Mouse (Mus musculus) heart, adult 2 months (tissue): Measurements from ENCODE around the gene Gstm5. TPM values are rescaled to one million over a fixed set of nuclear protein-coding genes. Genes with fewer than 3 reads are reported as not detected.
"Not testable (repeated sequence)": the region's sequence is repeated elsewhere in the genome, so short reads cannot be mapped to it uniquely, and the experiment has no call there.

Experiments used
- DNase-seq, 2 experiments: peaks; one replicate each; pipeline ENCODE4 v3.0.0; 2021
- H3K27ac ChIP-seq: fragments of 200-600 bp; 2 replicates; pipeline ENCODE4 v1.8.1; 2022
- H3K27me3 ChIP-seq: fragments of 200-500 bp; 2 replicates; pipeline ENCODE4 v1.6.1; 2012; ENCODE audit warnings: mild to moderate bottlenecking, low read length, inconsistent platforms, mixed read lengths; ENCODE audit not compliant: control insufficient read depth, insufficient read depth
- H3K36me3 ChIP-seq: fragments of 200-500 bp; 2 replicates; pipeline ENCODE4 v1.6.1; 2012; ENCODE audit warnings: low read length, inconsistent platforms; ENCODE audit not compliant: control insufficient read depth, insufficient read depth
- H3K4me1 ChIP-seq: fragments of 200-500 bp; 2 replicates; pipeline ENCODE4 v1.6.1; 2011; ENCODE audit warnings: low read length; ENCODE audit not compliant: control insufficient read depth, insufficient read depth
- H3K4me3 ChIP-seq: fragments of 200-600 bp; 2 replicates; pipeline ENCODE4 v1.8.1; 2022
- H3K79me2 ChIP-seq: fragments of 200-500 bp; replicated peaks from 2 replicates; pipeline ENCODE4 v1.6.1; 2012; ENCODE audit warnings: mild to moderate bottlenecking, inconsistent platforms, low read length, moderate library complexity, mixed read lengths; ENCODE audit not compliant: control insufficient read depth, insufficient read depth
- H3K9ac ChIP-seq: fragments of 200-500 bp; 2 replicates; pipeline ENCODE4 v1.6.1; 2012; ENCODE audit warnings: low read depth, mild to moderate bottlenecking, control low read depth, inconsistent platforms, low read length, mixed read lengths
- CTCF ChIP-seq: fragments of 200-600 bp; IDR thresholded peaks from 2 replicates; pipeline ENCODE4 v1.8.1; 2022; ENCODE audit warnings: antibody characterized with exemption, mild to moderate bottlenecking, moderate library complexity
- EP300 ChIP-seq: fragments of 200-500 bp; IDR thresholded peaks from 2 replicates; pipeline ENCODE4 v1.6.1; 2011; ENCODE audit warnings: low read depth, low read length, control low read depth; ENCODE audit not compliant: insufficient read depth
- POLR2A ChIP-seq: fragments of 200-500 bp; IDR thresholded peaks from 2 replicates; pipeline ENCODE4 v1.6.1; 2011; ENCODE audit warnings: mild to moderate bottlenecking, low read depth, low read length, control low read depth; ENCODE audit not compliant: insufficient read depth
- WGBS: fragments of 180-500 bp; shearing (Covaris S2); methylation state at CpG from one replicate; pipeline ENCODE4 v1.1.7; 2018; 5-methylcytosine and 5-hydroxymethylcytosine counted together
- intact Hi-C: fragments of 180-260 bp; cut with DNase I; formaldehyde crosslinking; loops from one replicate; pipeline ENCODE4 v1.15.1; 2025
- polyA plus RNA-seq: library from polyadenylated mRNA; depleted of rRNA; stranded (reverse); fragments of >200 nt; gene quantifications from 2 replicates; pipeline ENCODE4 v1.2.3, GENCODE M21; 2012
- total RNA-seq, 2 experiments: library from RNA; stranded (reverse); gene quantifications; 2 replicates each; pipeline ENCODE4 v1.2.3; 2021

Gstm5 gene
- total and polyA plus RNA-seq, 3 experiments, result 45.7 to 59.5 (median 53.4) TPM

- Histone ChIP-seq H3K36me3 (no peaks in the 10 kb centered on the region), H3K27me3 (no peaks in the 10 kb centered on the region), H3K9ac (no peak overlapping the region), H3K79me2 (no peaks in the 10 kb centered on the region), H3K27ac (peak overlapping the region; percentile 43), H3K4me3 (no peak overlapping the region), H3K4me1 (peaks cover 4% of the 10 kb centered on the region)
- DNase-seq, result peak in 1 of 2 experiments; percentile 38
- no peak for TF ChIP-seq EP300
- TF ChIP-seq CTCF, result no peak
- no peak for TF ChIP-seq POLR2A
- intact Hi-C loops, result no loop called here
- 55% methylated on average over 12 of the region's 12 CpGs for WGBS
These were observed 17.6 kb upstream of the Gstm5 start for GRCm38 (mm10) chr3:107877747-107878736.

DNA sequence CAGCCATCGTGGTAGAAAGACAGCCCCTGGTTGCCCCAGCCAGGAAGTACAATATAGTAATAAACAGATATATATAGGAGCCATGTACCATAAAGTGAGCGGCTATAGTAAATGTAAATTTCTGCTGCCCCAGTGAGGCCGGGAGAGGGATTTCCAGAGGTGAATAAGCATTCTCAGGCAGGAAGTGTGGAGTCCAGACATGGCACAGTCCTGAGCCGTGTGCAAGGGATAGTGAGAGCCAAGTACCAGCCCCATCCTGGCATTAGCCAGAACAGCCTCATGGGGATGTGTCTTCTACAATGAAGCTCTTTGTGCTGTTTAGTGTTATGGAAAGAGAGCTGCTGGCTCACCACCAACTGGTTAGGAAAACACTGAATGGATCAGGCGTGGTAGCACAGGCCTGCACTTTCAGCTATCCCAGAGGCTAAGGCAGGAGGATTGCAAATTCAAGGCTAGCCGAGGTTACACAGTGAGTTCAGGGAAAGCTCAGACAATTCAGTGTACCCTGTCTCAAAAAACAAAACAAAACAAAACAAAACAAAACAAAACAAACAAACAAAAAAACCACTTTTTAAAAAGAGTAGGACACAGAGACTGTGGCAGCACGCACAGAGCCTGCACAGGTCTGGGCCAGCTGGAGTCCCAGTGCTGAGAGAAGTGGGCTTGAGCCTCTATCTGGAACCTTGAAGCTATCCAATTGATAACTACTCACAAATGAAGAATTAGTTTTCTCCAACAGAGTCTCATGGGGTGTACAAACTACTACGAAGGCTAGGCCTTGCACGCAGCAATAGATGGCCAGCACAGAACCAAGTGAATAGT, 7.7 kb upstream of the Gstm5 start:
- intact Hi-C loops, result no loop called here
- Histone ChIP-seq H3K4me3 (no peak overlapping the region), H3K36me3 (no peaks in the 10 kb centered on the region), H3K27me3 (no peaks in the 10 kb centered on the region), H3K4me1 (no peaks in the 10 kb centered on the region; the same call in 1 of the 2 replicates), H3K27ac (no peak overlapping the region; the same call in none of the 2 replicates), H3K79me2 (no peaks in the 10 kb centered on the region), H3K9ac (no peak overlapping the region)
- 67% methylated on average over 9 of the region's 9 CpGs for WGBS
- TF ChIP-seq CTCF (no peak), POLR2A (no peak), EP300 (0 out of 2 replicates have a peak, but pooled peaks have one; percentile 17)
- DNase-seq, result peak in 1 of 2 experiments; percentile 27

GRCm38 (mm10) chr3:107889236-107889635, 6.4 kb upstream of the Gstm5 start:
- H3K4me1 ChIP-seq, H3K79me2 ChIP-seq, H3K4me3 ChIP-seq, DNase-seq, intact Hi-C loops, H3K9ac ChIP-seq, H3K36me3 ChIP-seq, H3K27ac ChIP-seq, H3K27me3 ChIP-seq: not testable (repeated sequence)
- WGBS, result 92% methylated on average over 2 of the region's 2 CpGs

DNA sequence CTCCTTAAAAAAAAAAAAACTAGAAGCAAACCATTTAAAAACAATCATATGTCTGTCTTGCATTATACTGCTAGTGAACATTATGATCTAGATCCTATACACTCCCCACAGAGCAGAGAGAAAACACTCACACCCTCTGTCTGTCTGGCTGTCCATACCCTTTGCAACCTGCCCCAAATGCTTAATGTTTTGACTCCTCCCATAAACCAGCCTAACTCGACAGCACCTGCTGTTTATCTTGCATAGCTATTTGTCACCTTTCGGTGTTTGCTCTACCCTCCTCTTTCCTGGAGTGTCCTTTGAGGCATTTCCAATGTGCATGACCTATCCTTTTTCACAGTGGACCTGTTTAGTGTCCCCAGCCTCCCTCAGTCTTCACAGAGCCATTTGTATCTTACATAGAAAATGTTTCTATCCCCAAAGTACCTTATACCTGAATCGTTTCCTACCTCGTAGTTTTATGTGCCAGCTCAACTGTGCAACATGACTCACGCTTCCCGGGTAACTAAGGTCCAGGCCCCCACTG, 364 bp upstream of the Gstm5 start:
- Histone ChIP-seq H3K4me1 (no peaks in the 10 kb centered on the region), H3K9ac (0 out of 2 replicates have a peak overlapping the region, but pooled peaks have one; percentile 28), H3K4me3 (peak overlapping the region; percentile 69), H3K27me3 (no peaks in the 10 kb centered on the region), H3K27ac (peak overlapping the region; percentile 85; the same call in 1 of the 2 replicates), H3K36me3 (no peaks in the 10 kb centered on the region), H3K79me2 (no peaks in the 10 kb centered on the region)
- DNase-seq, result no peak
- 8% methylated on average over 6 of the region's 6 CpGs for WGBS
- no peak for TF ChIP-seq POLR2A
- TF ChIP-seq EP300, result no peak
- no peak for TF ChIP-seq CTCF
- intact Hi-C loops, result no loop called here

DNA sequence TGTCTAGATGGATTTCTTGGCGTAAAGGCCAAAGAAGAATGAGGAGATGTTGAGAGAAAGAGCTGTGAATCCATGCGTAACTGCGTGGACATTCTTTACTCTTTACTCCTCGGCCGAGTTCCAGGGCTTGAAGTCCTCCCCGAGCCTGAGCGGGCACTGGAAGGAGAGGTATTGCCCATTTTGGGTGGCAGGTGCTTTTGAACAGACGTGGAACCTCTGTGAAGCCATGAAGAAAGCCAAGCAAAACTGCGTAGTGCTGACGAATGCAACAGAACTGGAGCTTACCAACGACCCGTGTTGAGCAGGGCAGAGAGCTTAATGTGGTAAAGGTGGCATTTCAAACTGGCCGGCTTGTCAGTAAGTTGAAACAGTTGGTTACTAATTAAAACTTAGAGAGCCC, 3.1 kb downstream of the Gstm5 start:
- no peak overlapping the region for H3K9ac ChIP-seq
- H3K27ac ChIP-seq, result no peak overlapping the region
- no peak overlapping the region for H3K4me3 ChIP-seq
- intact Hi-C loops, result no loop called here
- no peaks in the 10 kb centered on the region for H3K36me3 ChIP-seq
- no peaks in the 10 kb centered on the region for H3K4me1 ChIP-seq
- H3K79me2 ChIP-seq, result no peaks in the 10 kb centered on the region
- no peak for DNase-seq
- no peaks in the 10 kb centered on the region for H3K27me3 ChIP-seq
- 93% methylated on average over 13 of the region's 13 CpGs for WGBS
- no peak for TF ChIP-seq CTCF
- TF ChIP-seq POLR2A, result no peak
- no peak for TF ChIP-seq EP300
